Mouse (Mus musculus): ENCODE results near the gene Rpain. TPM values are rescaled to one million over a fixed set of nuclear protein-coding genes. Genes with fewer than 3 reads are reported as not detected.

Rpain gene
- total RNA-seq (2014; rRNA removed) (20.1 and 25.6 TPM in 2 replicates), polyA plus RNA-seq (2015; fragmentation: Nextera tagmentation; extraction: Ambion mirVana) (60.6 and 68.3 TPM in 2 replicates)

GRCm38 (mm10) chr11:70969821-70970559, at the start of gene Rpain, which contains the start of gene Nup88:
Rpain (plus strand) TSS chr11:70970213.
Nup88 (minus strand) TSS chr11:70969973.
- Histone ChIP-seq H3K27me3 (ENCODE audit: insufficient read depth, low read length) (no peaks in the 10 kb centered on the region), H3K27ac (ENCODE audit: low read depth, low read length) (peak within 1 kb of the TSS; percentile 91), H3K4me1 (ENCODE audit: insufficient read depth, low read length) (no peaks in the 10 kb centered on the region; the same call in 1 of the 2 replicates), H3K9ac (replicated peaks; ENCODE audit: low read length, poor library complexity, severe bottlenecking) (peak within 1 kb of the TSS; percentile 93), H3K9me3 (ENCODE audit: low read length) (no peaks in the 10 kb centered on the region), H3K4me3 (ENCODE audit: low read depth, low read length) (peak within 1 kb of the TSS; percentile 96), H3K4me2 (ENCODE audit: low read depth, low read length, poor library complexity, severe bottlenecking) (peak within 1 kb of the TSS; percentile 88), H3K36me3 (ENCODE audit: insufficient read depth, low read length) (peaks cover 20% of the 10 kb centered on the region)
- no peak for TF ChIP-seq CTCF (IDR thresholded peaks at IDR 0.05)
- DNase-seq (ENCODE audit: low spot score): peak; percentile 98
- ATAC-seq (ENCODE audit: low FRiP score): peak; percentile 97
- WGBS: under 1% methylated on average over 42 of the region's 43 CpGs

- Histone ChIP-seq H3K27ac (ENCODE audit: low read depth, low read length) (no peak overlapping the region), H3K4me1 (ENCODE audit: insufficient read depth, low read length) (no peaks in the 10 kb centered on the region), H3K36me3 (ENCODE audit: insufficient read depth, low read length) (peaks cover 40% of the 10 kb centered on the region), H3K27me3 (ENCODE audit: insufficient read depth, low read length) (no peaks in the 10 kb centered on the region), H3K4me3 (ENCODE audit: low read depth, low read length) (no peak overlapping the region), H3K4me2 (ENCODE audit: low read depth, low read length, poor library complexity, severe bottlenecking) (no peak overlapping the region), H3K9me3 (ENCODE audit: low read length) (no peaks in the 10 kb centered on the region), H3K9ac (replicated peaks; ENCODE audit: low read length, poor library complexity, severe bottlenecking) (no peak overlapping the region)
- no peak for TF ChIP-seq CTCF (IDR thresholded peaks at IDR 0.05)
- WGBS: 80% methylated on average over 5 of the region's 5 CpGs
- ATAC-seq (ENCODE audit: low FRiP score): no peak
- no peak for DNase-seq (ENCODE audit: low spot score)
These were observed 38.6 kb upstream of the Rpain start for GRCm38 (mm10) chr11:70931461-70931860.

- Histone ChIP-seq H3K9ac (replicated peaks; ENCODE audit: low read length, poor library complexity, severe bottlenecking) (no peak overlapping the region), H3K4me3 (ENCODE audit: low read depth, low read length) (no peak overlapping the region), H3K9me3 (ENCODE audit: low read length) (no peaks in the 10 kb centered on the region), H3K4me1 (ENCODE audit: insufficient read depth, low read length) (no peaks in the 10 kb centered on the region), H3K36me3 (ENCODE audit: insufficient read depth, low read length) (peaks cover 61% of the 10 kb centered on the region), H3K4me2 (ENCODE audit: low read depth, low read length, poor library complexity, severe bottlenecking) (no peak overlapping the region), H3K27ac (ENCODE audit: low read depth, low read length) (no peak overlapping the region), H3K27me3 (ENCODE audit: insufficient read depth, low read length) (no peaks in the 10 kb centered on the region)
- 92% methylated on average over 7 of the region's 7 CpGs for WGBS
- ATAC-seq (ENCODE audit: low FRiP score): no peak
- no peak for DNase-seq (ENCODE audit: low spot score)
- peak; percentile 20; the same call in 1 of the 2 replicates for TF ChIP-seq CTCF (IDR thresholded peaks at IDR 0.05)
These were observed 34.7 kb upstream of the Rpain start for GRCm38 (mm10) chr11:70935316-70935715.

GRCm38 (mm10) chr11:70942596-70942995, 27.4 kb upstream of the Rpain start:
- H3K4me1 ChIP-seq (ENCODE audit: insufficient read depth, low read length): no peaks in the 10 kb centered on the region
- H3K4me2 ChIP-seq (ENCODE audit: low read depth, low read length, poor library complexity, severe bottlenecking): no peak overlapping the region
- no peak overlapping the region for H3K9ac ChIP-seq (replicated peaks; ENCODE audit: low read length, poor library complexity, severe bottlenecking)
- no peak for DNase-seq (ENCODE audit: low spot score)
- H3K4me3 ChIP-seq (ENCODE audit: low read depth, low read length): no peak overlapping the region
- 81% methylated on average over 1 of the region's 1 CpGs for WGBS
- no peak overlapping the region for H3K27ac ChIP-seq (ENCODE audit: low read depth, low read length)
- H3K9me3 ChIP-seq (ENCODE audit: low read length): no peaks in the 10 kb centered on the region
- peak; percentile 19; the same call in 1 of the 2 replicates for TF ChIP-seq CTCF (IDR thresholded peaks at IDR 0.05)
- peaks cover 54% of the 10 kb centered on the region for H3K36me3 ChIP-seq (ENCODE audit: insufficient read depth, low read length)
- no peak for ATAC-seq (ENCODE audit: low FRiP score)
- H3K27me3 ChIP-seq (ENCODE audit: insufficient read depth, low read length): no peaks in the 10 kb centered on the region

- Histone ChIP-seq H3K4me1 (ENCODE audit: insufficient read depth, low read length) (no peaks in the 10 kb centered on the region), H3K27ac (ENCODE audit: low read depth, low read length) (no peak overlapping the region), H3K9me3 (ENCODE audit: low read length) (no peaks in the 10 kb centered on the region), H3K4me3 (ENCODE audit: low read depth, low read length) (no peak overlapping the region), H3K36me3 (ENCODE audit: insufficient read depth, low read length) (peaks cover 59% of the 10 kb centered on the region), H3K4me2 (ENCODE audit: low read depth, low read length, poor library complexity, severe bottlenecking) (no peak overlapping the region), H3K9ac (replicated peaks; ENCODE audit: low read length, poor library complexity, severe bottlenecking) (no peak overlapping the region), H3K27me3 (ENCODE audit: insufficient read depth, low read length) (no peaks in the 10 kb centered on the region)
- no peak for ATAC-seq (ENCODE audit: low FRiP score)
- TF ChIP-seq CTCF (IDR thresholded peaks at IDR 0.05): no peak
- no peak for DNase-seq (ENCODE audit: low spot score)
- WGBS: 94% methylated on average over 7 of the region's 7 CpGs
These were observed 26.4 kb upstream of the Rpain start for GRCm38 (mm10) chr11:70943651-70944050.

Data from midbrain, postnatal 0 days (tissue).